Mouse (Mus musculus) bone marrow macrophage, adult 2 months (primary cell): ENCODE data around the gene Acer3.

ENCODE experiments used
- CTCF ChIP-seq: IDR thresholded peaks from 2 replicates; pipeline ENCODE4 v1.5.1; 2012; ENCODE audit warnings: low read depth, mild to moderate bottlenecking, low read length, moderate library complexity
- POLR2A ChIP-seq: IDR thresholded peaks from 2 replicates; pipeline ENCODE4 v1.6.1; 2012; ENCODE audit warnings: mild to moderate bottlenecking, low read depth, low read length, borderline replicate concordance

- no peak for TF ChIP-seq CTCF
- no peak for TF ChIP-seq POLR2A
Observed at GRCm38 (mm10) chr7:98236686-98237359, 84.2 kb downstream of the Acer3 start.
